Mouse (Mus musculus): ENCODE measurements around the gene Vrk2.

- TF ChIP-seq CTCF (IDR thresholded peaks at IDR 0.05; ENCODE audit: control insufficient read depth, insufficient read depth, insufficient read length), result no peak
- no peak for TF ChIP-seq MYOG (IDR thresholded peaks at IDR 0.05; ENCODE audit: control insufficient read depth, extremely low read depth, insufficient read length)
- no peak for TF ChIP-seq CEBPB (IDR thresholded peaks at IDR 0.05; ENCODE audit: low read depth)
- TF ChIP-seq MAX (IDR thresholded peaks at IDR 0.05), result no peak
These were observed 42.4 kb upstream of the Vrk2 start for GRCm38 (mm10) chr11:26636239-26636638.

All from C2C12 (cell line).